Mouse (Mus musculus): ENCODE data around the gene 1110002E22Rik. TPM values are rescaled to one million over a fixed set of nuclear protein-coding genes. Genes with fewer than 3 reads are reported as not detected.

The 1110002E22Rik gene
- total and polyA plus RNA-seq, 3 experiments = under 0.01 to 0.03 TPM; not detected in 1

- TF ChIP-seq EP300 (IDR thresholded peaks at IDR 0.05; ENCODE audit: low read depth in 1 of 2, low read length in 2 of 2) = no peak
Observed at GRCm38 (mm10) chr3:138095718-138096117, 30.9 kb downstream of the 1110002E22Rik start (continued).

DNA sequence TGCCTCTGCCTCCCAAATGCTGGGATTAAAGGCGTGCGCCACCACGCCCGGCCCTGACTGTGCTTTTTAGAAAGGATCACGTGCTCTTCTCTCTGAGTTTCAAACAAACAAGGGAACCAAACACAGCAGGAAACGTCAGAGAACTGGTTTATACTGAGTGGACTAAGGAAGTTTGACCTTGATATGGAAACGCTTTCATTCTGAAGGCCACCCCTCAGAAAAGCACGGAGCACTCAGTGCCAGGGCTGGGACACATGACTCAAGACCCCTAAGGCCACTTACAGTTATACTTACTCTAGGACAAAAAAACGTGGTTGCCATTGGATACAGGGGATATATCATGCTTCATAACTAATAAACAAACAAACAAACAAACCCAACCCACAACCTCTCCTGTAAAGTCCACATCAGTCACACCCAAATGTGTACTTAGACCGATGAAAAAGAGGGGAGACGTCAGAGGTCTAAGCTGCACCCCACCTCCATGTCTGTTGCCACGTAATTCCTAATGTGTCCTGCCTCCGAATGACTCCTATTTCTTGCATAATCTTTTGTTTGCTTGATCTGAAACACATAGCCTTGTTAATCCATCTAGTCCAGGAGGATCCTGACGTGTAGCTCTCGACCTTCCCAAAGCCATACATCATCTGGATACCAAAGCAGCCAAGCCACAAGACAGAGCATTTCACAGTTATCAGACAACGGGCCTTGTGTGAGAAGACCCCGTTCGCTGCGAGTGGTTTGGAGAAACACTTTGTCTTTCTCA lies 31.6 kb downstream of the 1110002E22Rik start:
- Histone ChIP-seq H3K79me2 (ENCODE audit: control insufficient read depth, insufficient read depth, low read length, poor library complexity) (no peaks in the 10 kb centered on the region), H3K4me3 (ENCODE audit: control insufficient read depth in 1 of 2, insufficient read depth in 1 of 2, low read depth in 2 of 2, low read length in 2 of 2) (no peak overlapping the region), H3K4me1 (ENCODE audit: control insufficient read depth in 1 of 2, insufficient read depth in 2 of 2, low read length in 2 of 2) (no peaks in the 10 kb centered on the region), H3K27ac (ENCODE audit: control insufficient read depth, low read depth, low read length) (no peak overlapping the region), H3K36me3 (ENCODE audit: control insufficient read depth in 1 of 2, insufficient read depth in 2 of 2, low read length in 2 of 2) (no peaks in the 10 kb centered on the region), H3K27me3 (ENCODE audit: control insufficient read depth in 1 of 2, insufficient read depth in 2 of 2, low read length in 2 of 2) (no peaks in the 10 kb centered on the region), H3K9me3 (replicated peaks; ENCODE audit: insufficient read depth, low read length) (no peaks in the 10 kb centered on the region), H3K9ac (ENCODE audit: control insufficient read depth, low read depth, low read length, poor library complexity, severe bottlenecking) (no peak overlapping the region)
- TF ChIP-seq CHD2 (IDR thresholded peaks at IDR 0.05; ENCODE audit: low read length) (no peak), ZNF384 (IDR thresholded peaks at IDR 0.05; ENCODE audit: low read depth, low read length) (no peak), MAX (IDR thresholded peaks at IDR 0.05; ENCODE audit: low read length) (no peak), JUND (IDR thresholded peaks at IDR 0.05; ENCODE audit: low read depth, low read length) (no peak), ELF1 (IDR thresholded peaks at IDR 0.05; ENCODE audit: low read depth, low read length) (no peak)
- DNase-seq (ENCODE audit: low read depth, low spot score) = no peak

GRCm38 (mm10) chr3:138097718-138098117 lies 32.9 kb downstream of the 1110002E22Rik start:
- TF ChIP-seq MEF2A (IDR thresholded peaks at IDR 0.05; ENCODE audit: extremely low read depth, insufficient replicate concordance, low read depth, low read length, poor library complexity, severe bottlenecking) (no peak), POLR2AphosphoS5 (IDR thresholded peaks at IDR 0.05; ENCODE audit: borderline replicate concordance, low read depth, low read length) (no peak), ZKSCAN1 (IDR thresholded peaks at IDR 0.05; ENCODE audit: low read depth, low read length) (no peak), ZC3H11A (IDR thresholded peaks at IDR 0.05; ENCODE audit: low read depth, low read length) (no peak), RCOR1 (IDR thresholded peaks at IDR 0.05; ENCODE audit: low read depth, low read length) (no peak), MYB (IDR thresholded peaks at IDR 0.05; ENCODE audit: low read depth, low read length) (no peak), ETS1 (IDR thresholded peaks at IDR 0.05; ENCODE audit: low read depth, low read length) (no peak), MXI1 (IDR thresholded peaks at IDR 0.05; ENCODE audit: low read depth, low read length) (no peak), MAX (IDR thresholded peaks at IDR 0.05; ENCODE audit: low read length) (no peak), SIN3A (IDR thresholded peaks at IDR 0.05; ENCODE audit: low read length) (no peak), RAD21 (IDR thresholded peaks at IDR 0.05; ENCODE audit: low read depth, low read length) (no peak), CTCF (IDR thresholded peaks at IDR 0.05 in 2 of 3, conservative IDR thresholded peaks at IDR 0.05 in 1 of 3; ENCODE audit: control insufficient read depth in 1 of 3, insufficient read depth in 1 of 3, low read depth in 2 of 3, low read length in 3 of 3, poor library complexity in 1 of 3, severe bottlenecking in 1 of 3) (no peak), KAT2A (conservative IDR thresholded peaks at IDR 0.05; ENCODE audit: low read depth, low read length) (no peak)
- Histone ChIP-seq H3K27me3 (ENCODE audit: control insufficient read depth in 1 of 2, insufficient read depth in 2 of 2, low read length in 2 of 2) (no peaks in the 10 kb centered on the region), H3K9ac (ENCODE audit: control insufficient read depth, low read depth, low read length, poor library complexity, severe bottlenecking) (no peak overlapping the region), H3K9me3 (replicated peaks; ENCODE audit: insufficient read depth, low read length) (no peaks in the 10 kb centered on the region), H3K4me1 (ENCODE audit: control insufficient read depth in 1 of 2, insufficient read depth in 2 of 2, low read length in 2 of 2) (no peaks in the 10 kb centered on the region), H3K27ac (ENCODE audit: control insufficient read depth, low read depth, low read length) (no peak overlapping the region), H3K79me2 (ENCODE audit: control insufficient read depth, insufficient read depth, low read length, poor library complexity) (no peaks in the 10 kb centered on the region), H3K4me3 (ENCODE audit: control insufficient read depth in 1 of 2, insufficient read depth in 1 of 2, low read depth in 2 of 2, low read length in 2 of 2) (no peak overlapping the region), H3K36me3 (ENCODE audit: control insufficient read depth in 1 of 2, insufficient read depth in 2 of 2, low read length in 2 of 2) (no peaks in the 10 kb centered on the region)
- DNase-seq (ENCODE audit: low read depth, low spot score) = no peak

Measured in MEL (cell line).